Mouse (Mus musculus): ENCODE data around the gene Sytl1. TPM values are rescaled to one million over a fixed set of nuclear protein-coding genes. Genes with fewer than 3 reads are reported as not detected.

Gene Sytl1
- polyA plus RNA-seq, 1 experiment = not detected

- Histone ChIP-seq H3K4me1 (ENCODE audit: control insufficient read depth, insufficient read depth, low read length) (peaks cover 7% of the 10 kb centered on the region), H3K27ac (ENCODE audit: insufficient read depth, low read depth, low read length) (no peak overlapping the region), H3K4me3 (ENCODE audit: insufficient read depth, low read depth, low read length) (no peak overlapping the region)
- WGBS = 86% methylated on average over 5 of the region's 5 CpGs
- TF ChIP-seq CTCF (IDR thresholded peaks at IDR 0.05; ENCODE audit: insufficient read depth, low read depth, low read length) (no peak), POLR2A (IDR thresholded peaks at IDR 0.05; ENCODE audit: insufficient read depth, low read depth, low read length) (no peak)
Measured at GRCm38 (mm10) chr4:133285950-133286349, 23.0 kb upstream of the Sytl1 start.

- 85% methylated on average over 3 of the region's 3 CpGs for WGBS
- TF ChIP-seq POLR2A (IDR thresholded peaks at IDR 0.05; ENCODE audit: insufficient read depth, low read depth, low read length) (no peak), CTCF (IDR thresholded peaks at IDR 0.05; ENCODE audit: insufficient read depth, low read depth, low read length) (no peak)
- peaks cover 7% of the 10 kb centered on the region for H3K4me1 ChIP-seq (ENCODE audit: control insufficient read depth, insufficient read depth, low read length)
- no peak overlapping the region for H3K27ac ChIP-seq (ENCODE audit: insufficient read depth, low read depth, low read length)
- H3K4me3 ChIP-seq (ENCODE audit: insufficient read depth, low read depth, low read length) = no peak overlapping the region
Measured at GRCm38 (mm10) chr4:133285299-133285698, 22.4 kb upstream of the Sytl1 start.

GRCm38 (mm10) chr4:133282656-133283055, 19.7 kb upstream of the Sytl1 start:
- Histone ChIP-seq H3K27ac (ENCODE audit: insufficient read depth, low read depth, low read length) (no peak overlapping the region), H3K4me1 (ENCODE audit: control insufficient read depth, insufficient read depth, low read length) (peaks cover 7% of the 10 kb centered on the region), H3K4me3 (ENCODE audit: insufficient read depth, low read depth, low read length) (no peak overlapping the region)
- 37% methylated on average over 4 of the region's 4 CpGs for WGBS
- TF ChIP-seq POLR2A (IDR thresholded peaks at IDR 0.05; ENCODE audit: insufficient read depth, low read depth, low read length) (no peak), CTCF (IDR thresholded peaks at IDR 0.05; ENCODE audit: insufficient read depth, low read depth, low read length) (no peak)

- Histone ChIP-seq H3K27ac (ENCODE audit: insufficient read depth, low read depth, low read length) (peak overlapping the region; percentile 38; the same call in 1 of the 2 replicates), H3K4me1 (ENCODE audit: control insufficient read depth, insufficient read depth, low read length) (peaks cover 7% of the 10 kb centered on the region), H3K4me3 (ENCODE audit: insufficient read depth, low read depth, low read length) (no peak overlapping the region)
- TF ChIP-seq CTCF (IDR thresholded peaks at IDR 0.05; ENCODE audit: insufficient read depth, low read depth, low read length) (no peak), POLR2A (IDR thresholded peaks at IDR 0.05; ENCODE audit: insufficient read depth, low read depth, low read length) (no peak)
- WGBS = 34% methylated on average over 5 of the region's 5 CpGs
Measured at GRCm38 (mm10) chr4:133281951-133282481, 19.1 kb upstream of the Sytl1 start.

GRCm38 (mm10) chr4:133281513-133281912, 18.6 kb upstream of the Sytl1 start:
- TF ChIP-seq POLR2A (IDR thresholded peaks at IDR 0.05; ENCODE audit: insufficient read depth, low read depth, low read length) = no peak
- no peak for TF ChIP-seq CTCF (IDR thresholded peaks at IDR 0.05; ENCODE audit: insufficient read depth, low read depth, low read length)
- H3K4me1 ChIP-seq (ENCODE audit: control insufficient read depth, insufficient read depth, low read length) = peaks cover 7% of the 10 kb centered on the region
- 42% methylated on average over 7 of the region's 7 CpGs for WGBS
- peak overlapping the region; percentile 38; the same call in 1 of the 2 replicates for H3K27ac ChIP-seq (ENCODE audit: insufficient read depth, low read depth, low read length)
- H3K4me3 ChIP-seq (ENCODE audit: insufficient read depth, low read depth, low read length) = no peak overlapping the region

- H3K4me3 ChIP-seq (ENCODE audit: insufficient read depth, low read depth, low read length) = no peak overlapping the region
- peaks cover 14% of the 10 kb centered on the region for H3K4me1 ChIP-seq (ENCODE audit: control insufficient read depth, insufficient read depth, low read length)
- H3K27ac ChIP-seq (ENCODE audit: insufficient read depth, low read depth, low read length) = no peak overlapping the region
- no peak for TF ChIP-seq CTCF (IDR thresholded peaks at IDR 0.05; ENCODE audit: insufficient read depth, low read depth, low read length)
- WGBS = 87% methylated on average over 3 of the region's 3 CpGs
Measured at GRCm38 (mm10) chr4:133278482-133278881, 15.6 kb upstream of the Sytl1 start.

GRCm38 (mm10) chr4:133278067-133278466, 15.2 kb upstream of the Sytl1 start:
- H3K4me3 ChIP-seq (ENCODE audit: insufficient read depth, low read depth, low read length) = peak overlapping the region; percentile 85
- WGBS = 15% methylated on average over 6 of the region's 6 CpGs
- TF ChIP-seq CTCF (IDR thresholded peaks at IDR 0.05; ENCODE audit: insufficient read depth, low read depth, low read length) (no peak), POLR2A (IDR thresholded peaks at IDR 0.05; ENCODE audit: insufficient read depth, low read depth, low read length) (no peak)
- H3K4me1 ChIP-seq (ENCODE audit: control insufficient read depth, insufficient read depth, low read length) = peaks cover 14% of the 10 kb centered on the region
- H3K27ac ChIP-seq (ENCODE audit: insufficient read depth, low read depth, low read length) = peak overlapping the region; percentile 78

- Histone ChIP-seq H3K4me1 (ENCODE audit: control insufficient read depth, insufficient read depth, low read length) (peaks cover 14% of the 10 kb centered on the region), H3K27ac (ENCODE audit: insufficient read depth, low read depth, low read length) (peak within 1 kb of the TSS; percentile 78), H3K4me3 (ENCODE audit: insufficient read depth, low read depth, low read length) (peak within 1 kb of the TSS; percentile 85)
- under 1% methylated on average over 73 of the region's 73 CpGs for WGBS
- TF ChIP-seq POLR2A (IDR thresholded peaks at IDR 0.05; ENCODE audit: insufficient read depth, low read depth, low read length) (peak; percentile 64), CTCF (IDR thresholded peaks at IDR 0.05; ENCODE audit: insufficient read depth, low read depth, low read length) (no peak)
Measured at GRCm38 (mm10) chr4:133277104-133278026, 14.5 kb upstream of the Sytl1 start, which contains the start of gene Tmem222. TSS of gene Tmem222 (minus strand) at chr4:133277792.

GRCm38 (mm10) chr4:133270929-133271328, 8.0 kb upstream of the Sytl1 start:
- TF ChIP-seq CTCF (IDR thresholded peaks at IDR 0.05; ENCODE audit: insufficient read depth, low read depth, low read length) = no peak
- no peak for TF ChIP-seq POLR2A (IDR thresholded peaks at IDR 0.05; ENCODE audit: insufficient read depth, low read depth, low read length)
- Histone ChIP-seq H3K4me3 (ENCODE audit: insufficient read depth, low read depth, low read length) (no peak overlapping the region), H3K4me1 (ENCODE audit: control insufficient read depth, insufficient read depth, low read length) (peaks cover 6% of the 10 kb centered on the region), H3K27ac (ENCODE audit: insufficient read depth, low read depth, low read length) (no peak overlapping the region)
- 76% methylated on average over 9 of the region's 9 CpGs for WGBS

Measured in olfactory bulb, adult 2 months (tissue).